Mouse (Mus musculus): Measurements from ENCODE around the gene Zfp770. TPM values are rescaled to one million over a fixed set of nuclear protein-coding genes. Genes with fewer than 3 reads are reported as not detected.

The Zfp770 gene
- total and polyA plus RNA-seq, 3 experiments: 3.4 to 18.6 (median 16.8) TPM

DNA sequence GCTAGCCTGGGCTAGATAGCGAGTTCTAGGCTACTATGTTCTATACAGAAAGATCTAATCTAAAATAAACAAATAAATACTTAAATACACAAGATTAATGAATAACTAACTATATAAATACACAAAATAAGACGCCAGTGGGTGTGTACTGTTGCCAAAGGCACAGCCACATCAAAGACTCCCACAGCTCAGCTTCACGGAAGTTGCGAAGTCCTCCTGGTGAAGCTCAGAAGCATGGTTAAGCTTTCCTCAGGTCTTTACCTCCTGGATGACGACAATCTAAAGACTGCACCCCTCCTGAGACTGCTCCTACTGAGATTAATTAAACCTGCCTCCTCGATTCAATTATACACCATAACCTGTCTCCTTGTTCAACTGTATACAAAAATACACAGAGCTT is 48.0 kb downstream of the Zfp770 start:
- Histone ChIP-seq H3K27ac (no peak overlapping the region), H3K4me3 (no peak overlapping the region), H3K27me3 (ENCODE audit: control insufficient read depth, insufficient read depth, low read length) (no peaks in the 10 kb centered on the region), H3K79me2 (replicated peaks; ENCODE audit: control insufficient read depth, insufficient read depth, low read length) (no peaks in the 10 kb centered on the region), H3K36me3 (ENCODE audit: control insufficient read depth, insufficient read depth, low read length) (peaks cover 4% of the 10 kb centered on the region; the same call in 1 of the 2 replicates), H3K9ac (ENCODE audit: low read depth, low read length) (no peak overlapping the region), H3K4me1 (ENCODE audit: control insufficient read depth, insufficient read depth, low read length) (no peaks in the 10 kb centered on the region)
- WGBS: 93% methylated on average over 6 of the region's 6 CpGs
- no peak for TF ChIP-seq POLR2A (IDR thresholded peaks at IDR 0.05; ENCODE audit: insufficient read depth, low read depth, low read length)
- TF ChIP-seq CTCF (IDR thresholded peaks at IDR 0.05): no peak
- no peak for TF ChIP-seq EP300 (IDR thresholded peaks at IDR 0.05; ENCODE audit: insufficient read depth, low read depth, low read length)
- intact Hi-C loops (cut with DNase I): no loop called here
- DNase-seq: no peak

DNA sequence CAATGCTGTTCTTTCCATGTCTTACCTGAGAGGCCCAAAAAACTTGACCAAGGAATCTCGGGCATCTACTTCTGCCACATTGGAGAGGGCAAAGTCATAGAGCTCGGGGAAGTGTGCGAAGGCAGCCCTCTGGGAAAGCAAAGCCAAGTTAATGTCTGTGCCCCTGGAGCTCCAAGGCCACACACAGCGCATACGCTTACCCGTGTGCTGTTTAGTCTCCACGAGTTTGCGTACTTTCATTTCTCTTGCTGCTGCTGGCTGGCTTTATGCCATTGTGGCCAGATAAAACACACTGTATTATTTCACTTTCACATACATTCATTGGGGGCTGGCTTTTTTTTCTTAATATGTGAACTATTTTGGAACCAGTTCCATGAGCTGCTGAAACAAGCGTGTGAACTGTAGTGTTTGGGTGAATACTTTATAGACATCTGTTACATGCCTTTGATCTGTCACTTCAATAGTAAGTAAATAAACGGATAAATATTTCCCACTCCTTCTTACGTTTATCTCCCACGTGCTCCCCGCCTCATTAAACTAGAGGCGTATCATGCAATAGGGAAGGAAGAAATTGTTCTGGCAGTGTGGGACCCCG is 54.3 kb downstream of the Zfp770 start:
- no peak overlapping the region for H3K27ac ChIP-seq
- no peak for TF ChIP-seq EP300 (IDR thresholded peaks at IDR 0.05; ENCODE audit: insufficient read depth, low read depth, low read length)
- no peak for TF ChIP-seq CTCF (IDR thresholded peaks at IDR 0.05)
- TF ChIP-seq POLR2A (IDR thresholded peaks at IDR 0.05; ENCODE audit: insufficient read depth, low read depth, low read length): no peak
- 0 out of 2 replicates have a peak, but pooled peaks cover 2% of the 10 kb centered on the region for H3K36me3 ChIP-seq (ENCODE audit: control insufficient read depth, insufficient read depth, low read length)
- H3K27me3 ChIP-seq (ENCODE audit: control insufficient read depth, insufficient read depth, low read length): no peaks in the 10 kb centered on the region
- intact Hi-C loops (cut with DNase I): loop anchor here (2.0 to 5.0 kb wide), 3 partner anchors 105 to 280 kb away; no protein-coding TSS in a partner anchor
- no peaks in the 10 kb centered on the region for H3K79me2 ChIP-seq (replicated peaks; ENCODE audit: control insufficient read depth, insufficient read depth, low read length)
- WGBS: 88% methylated on average over 15 of the region's 15 CpGs
- H3K4me1 ChIP-seq (ENCODE audit: control insufficient read depth, insufficient read depth, low read length): no peaks in the 10 kb centered on the region
- H3K4me3 ChIP-seq: no peak overlapping the region
- H3K9ac ChIP-seq (ENCODE audit: low read depth, low read length): no peak overlapping the region
- DNase-seq: no peak

DNA sequence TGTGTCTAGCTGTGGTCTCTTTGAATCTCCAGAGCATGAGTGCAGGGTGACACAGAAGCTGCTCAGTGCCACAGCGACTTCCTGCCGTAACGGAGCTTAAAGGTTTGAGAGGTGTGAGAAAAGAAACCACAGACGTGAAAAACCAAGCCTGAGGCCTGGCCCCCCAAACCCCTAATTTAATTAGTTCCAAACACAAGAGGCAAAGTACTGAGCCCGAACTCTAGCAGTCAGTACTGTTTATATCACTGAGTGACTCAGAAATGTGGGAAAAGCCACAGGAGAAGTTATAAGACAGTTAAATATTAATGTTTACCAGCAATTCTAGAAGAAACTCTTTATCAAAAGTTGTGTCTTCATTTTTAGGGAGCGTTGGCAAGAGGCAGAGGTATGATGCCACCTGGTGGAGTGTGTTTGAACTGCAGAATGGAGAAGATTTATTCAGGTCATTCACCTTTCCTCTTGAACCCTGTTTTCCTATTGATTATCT is 55.9 kb downstream of the Zfp770 start:
- peak in 1 of 2 experiments; percentile 30 for DNase-seq
- TF ChIP-seq CTCF (IDR thresholded peaks at IDR 0.05): peak; percentile 92
- no peak for TF ChIP-seq POLR2A (IDR thresholded peaks at IDR 0.05; ENCODE audit: insufficient read depth, low read depth, low read length)
- intact Hi-C loops (cut with DNase I): loop anchor here (5.0 kb wide), 2 partner anchors 103 to 178 kb away; no protein-coding TSS in a partner anchor

DNA sequence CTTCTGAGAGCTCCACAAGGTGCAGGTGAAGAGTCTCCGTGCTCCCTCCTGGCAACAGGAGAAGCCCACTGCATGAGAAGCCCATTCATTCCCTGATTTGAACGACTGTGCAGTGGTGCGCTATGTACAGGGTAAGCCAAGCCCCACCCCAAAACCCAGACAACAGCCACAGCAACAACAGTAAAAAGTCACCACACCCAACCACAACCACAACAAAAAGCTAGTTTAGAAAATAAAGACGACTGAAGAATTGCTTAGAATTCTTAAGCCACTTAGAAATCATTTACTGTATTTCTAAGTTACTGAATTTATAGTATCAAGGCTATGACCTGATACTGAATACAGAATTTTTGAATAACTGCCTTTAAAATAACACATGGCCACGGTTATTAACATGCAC is 56.4 kb downstream of the Zfp770 start:
- Histone ChIP-seq H3K9ac (ENCODE audit: low read depth, low read length) (no peak overlapping the region), H3K4me3 (no peak overlapping the region), H3K36me3 (ENCODE audit: control insufficient read depth, insufficient read depth, low read length) (0 out of 2 replicates have a peak, but pooled peaks cover 2% of the 10 kb centered on the region), H3K4me1 (ENCODE audit: control insufficient read depth, insufficient read depth, low read length) (no peaks in the 10 kb centered on the region), H3K79me2 (replicated peaks; ENCODE audit: control insufficient read depth, insufficient read depth, low read length) (no peaks in the 10 kb centered on the region), H3K27ac (no peak overlapping the region), H3K27me3 (ENCODE audit: control insufficient read depth, insufficient read depth, low read length) (no peaks in the 10 kb centered on the region)
- no peak for DNase-seq
- WGBS: 91% methylated on average over 5 of the region's 5 CpGs
- TF ChIP-seq EP300 (IDR thresholded peaks at IDR 0.05; ENCODE audit: insufficient read depth, low read depth, low read length) (no peak), POLR2A (IDR thresholded peaks at IDR 0.05; ENCODE audit: insufficient read depth, low read depth, low read length) (no peak), CTCF (IDR thresholded peaks at IDR 0.05) (no peak)
- intact Hi-C loops (cut with DNase I): loop anchor here (5.0 kb wide), 4 partner anchors 43 to 193 kb away; no protein-coding TSS in a partner anchor

More for the DNA sequence above, 55.9 kb downstream of the Zfp770 start:
- no peak overlapping the region for H3K27ac ChIP-seq
- no peaks in the 10 kb centered on the region for H3K4me1 ChIP-seq (ENCODE audit: control insufficient read depth, insufficient read depth, low read length)
- no peaks in the 10 kb centered on the region for H3K79me2 ChIP-seq (replicated peaks; ENCODE audit: control insufficient read depth, insufficient read depth, low read length)
- H3K4me3 ChIP-seq: no peak overlapping the region
- H3K36me3 ChIP-seq (ENCODE audit: control insufficient read depth, insufficient read depth, low read length): 0 out of 2 replicates have a peak, but pooled peaks cover 2% of the 10 kb centered on the region
- H3K27me3 ChIP-seq (ENCODE audit: control insufficient read depth, insufficient read depth, low read length): no peaks in the 10 kb centered on the region
- H3K9ac ChIP-seq (ENCODE audit: low read depth, low read length): no peak overlapping the region
- 65% methylated on average over 6 of the region's 6 CpGs for WGBS

DNA sequence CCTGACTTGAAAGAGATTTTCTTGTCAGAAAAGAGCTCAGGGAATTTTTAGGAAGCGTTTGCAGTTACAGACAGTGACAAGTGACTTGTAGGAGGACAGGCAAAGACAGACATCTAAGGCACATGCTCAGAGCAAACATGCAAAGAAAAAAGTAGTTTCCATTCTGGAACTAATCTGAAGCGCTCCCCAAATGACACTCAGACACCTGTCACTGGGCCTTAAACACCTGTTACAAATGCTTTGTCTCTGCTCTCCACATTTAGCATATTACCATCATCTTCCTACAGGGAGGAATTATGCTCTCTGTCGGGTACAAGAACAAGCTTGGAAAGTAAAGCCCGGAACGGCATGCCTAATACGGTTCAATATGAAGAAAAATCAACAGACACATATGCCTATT is 57.4 kb downstream of the Zfp770 start:
- intact Hi-C loops (cut with DNase I): loop anchor here (5.0 kb wide), 2 partner anchors 42 to 192 kb away; no protein-coding TSS in a partner anchor
- Histone ChIP-seq H3K4me3 (no peak overlapping the region), H3K79me2 (replicated peaks; ENCODE audit: control insufficient read depth, insufficient read depth, low read length) (no peaks in the 10 kb centered on the region), H3K9ac (ENCODE audit: low read depth, low read length) (no peak overlapping the region), H3K27ac (no peak overlapping the region), H3K36me3 (ENCODE audit: control insufficient read depth, insufficient read depth, low read length) (0 out of 2 replicates have a peak, but pooled peaks cover 2% of the 10 kb centered on the region), H3K4me1 (ENCODE audit: control insufficient read depth, insufficient read depth, low read length) (no peaks in the 10 kb centered on the region), H3K27me3 (ENCODE audit: control insufficient read depth, insufficient read depth, low read length) (no peaks in the 10 kb centered on the region)
- no peak for TF ChIP-seq EP300 (IDR thresholded peaks at IDR 0.05; ENCODE audit: insufficient read depth, low read depth, low read length)
- no peak for TF ChIP-seq CTCF (IDR thresholded peaks at IDR 0.05)
- TF ChIP-seq POLR2A (IDR thresholded peaks at IDR 0.05; ENCODE audit: insufficient read depth, low read depth, low read length): no peak
- WGBS: 92% methylated on average over 6 of the region's 6 CpGs
- DNase-seq: no peak

Small RNA genes lying within 50 kb of the gene (microRNA-seq; reads per million reads assigned to microRNA genes)
- gene Mir7002: 0 reads per million in 2 experiments

Other genes starting within 250 kb of the Zfp770 start
- gene Gjd2, start 187.8 kb downstream of the Zfp770 start, total RNA-seq (2021): not detected
- gene Gjd2, start 187.8 kb downstream of the Zfp770 start, polyA plus RNA-seq (2012; rRNA removed): 0.06 TPM in 1 of 2 replicates, not detected in the other
- over 10,000 TPM in 1 of 2 experiments, 1,000 to 10,000 TPM in 1; 9,778 to 11,260 TPM for gene Actc1, start 147.9 kb downstream of the Zfp770 start, total RNA-seq (2021)
- 24,627 and 41,572 TPM in 2 replicates for gene Actc1, start 147.9 kb downstream of the Zfp770 start, polyA plus RNA-seq (2012; rRNA removed)
- gene Aqr, start 14.4 kb downstream of the Zfp770 start, total RNA-seq (2021): 10 to 100 TPM; 17.6 to 17.7 TPM
- 10.3 and 16.0 TPM in 2 replicates for gene Aqr, start 14.4 kb downstream of the Zfp770 start, polyA plus RNA-seq (2012; rRNA removed)